Mouse (Mus musculus) retina, postnatal 1 day (tissue): Measurements from ENCODE around the gene Zmynd19.

ENCODE experiments used
- DNase-seq: peaks from one replicate; pipeline ENCODE4 v3.0.0-alpha.2; 2012

Gene Zmynd19

GRCm38 (mm10) chr2:24949421-24950188, at the start of gene Zmynd19:
TSS of gene Zmynd19 (plus strand) at chr2:24949792.
- DNase-seq = peak; percentile 98

DNA sequence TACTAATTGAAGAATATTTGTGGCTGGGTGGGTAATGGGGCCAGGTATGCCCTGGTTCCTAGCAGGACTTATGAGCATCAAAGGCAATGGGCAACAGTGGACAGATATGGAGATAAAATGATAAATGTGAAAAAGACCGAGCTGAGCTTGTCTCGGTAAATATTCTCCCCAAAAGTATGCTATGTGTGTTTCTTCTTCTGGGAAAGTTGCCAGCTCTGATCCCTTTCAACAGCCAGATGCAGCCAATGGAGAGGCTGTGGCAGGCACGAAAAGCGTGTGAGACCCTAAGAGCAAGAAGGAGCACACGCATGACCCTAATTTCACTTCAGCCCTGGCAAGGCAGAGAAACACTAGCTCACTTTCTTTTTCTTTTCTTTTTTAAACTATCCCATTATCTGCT, 48.5 kb upstream of the Zmynd19 start:
- no peak for DNase-seq

DNA sequence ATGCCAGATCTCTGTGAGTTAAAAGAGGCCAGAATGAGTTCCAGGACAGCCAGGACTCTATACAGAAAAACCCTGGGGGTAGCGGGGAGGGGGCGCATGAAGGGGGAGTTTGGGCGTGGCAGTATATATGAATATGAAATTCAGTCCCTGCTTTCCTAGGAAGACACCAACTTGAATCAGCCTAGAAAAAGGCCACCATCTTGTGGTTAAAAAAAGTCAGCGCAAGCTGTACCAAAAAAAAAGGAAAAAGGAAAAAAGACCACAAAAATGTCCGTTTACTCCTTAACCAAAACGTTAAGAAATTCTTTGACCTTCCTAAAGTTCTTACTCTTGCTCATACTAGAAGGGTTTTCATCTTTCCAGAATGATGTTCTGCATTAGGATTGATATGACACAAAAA, 46.6 kb upstream of the Zmynd19 start:
- no peak for DNase-seq

GRCm38 (mm10) chr2:24904823-24905652, 44.6 kb upstream of the Zmynd19 start:
- peak; percentile 90 for DNase-seq

DNA sequence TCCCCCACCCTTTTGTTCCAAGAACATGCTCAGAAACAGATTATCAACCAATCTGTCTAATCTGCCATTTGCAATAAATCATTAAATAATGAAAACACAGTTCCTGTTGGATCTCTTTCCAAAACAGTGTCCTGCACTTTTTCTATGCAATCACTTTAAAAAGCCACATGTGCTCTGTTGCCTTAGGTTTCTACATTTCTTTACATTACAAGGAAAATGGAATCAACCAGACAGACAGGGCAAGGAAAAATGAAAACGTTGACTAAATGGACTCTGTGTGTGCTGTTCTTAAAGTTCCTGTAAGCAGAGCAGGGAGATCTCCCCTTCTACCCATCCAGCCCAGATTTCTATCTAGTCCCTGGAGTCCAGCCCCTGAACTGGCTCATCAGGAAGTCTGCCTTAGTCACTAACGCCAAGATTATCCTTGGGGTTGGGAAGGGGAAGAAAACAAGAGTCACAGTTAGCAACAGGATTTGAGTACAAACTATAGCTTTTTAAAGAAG, 43.9 kb upstream of the Zmynd19 start:
- no peak for DNase-seq

GRCm38 (mm10) chr2:24910481-24910880, 39.1 kb upstream of the Zmynd19 start:
- DNase-seq = no peak

GRCm38 (mm10) chr2:24912189-24912588, 37.4 kb upstream of the Zmynd19 start:
- no peak for DNase-seq

- no peak for DNase-seq
Observed at GRCm38 (mm10) chr2:24912589-24912988, 37.0 kb upstream of the Zmynd19 start.

DNA sequence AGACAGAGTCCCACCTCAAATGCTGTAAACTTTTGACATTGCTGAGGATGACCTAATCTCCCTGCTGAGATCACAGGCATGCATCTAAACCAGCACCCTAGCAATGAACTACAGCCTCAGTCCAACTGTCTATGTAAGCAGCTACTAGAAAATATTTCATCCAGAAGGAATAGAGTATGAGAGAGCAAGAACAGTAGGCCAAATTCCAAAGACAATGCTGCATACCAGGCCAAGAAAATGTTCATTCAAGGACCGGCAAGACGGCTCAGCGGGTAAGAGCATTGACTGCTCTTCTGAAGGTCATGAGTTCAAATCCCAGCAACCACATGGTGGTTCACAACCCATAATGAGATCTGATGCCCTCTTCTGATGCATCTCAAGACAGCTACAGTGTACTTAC, 34.8 kb upstream of the Zmynd19 start:
- no peak for DNase-seq

DNA sequence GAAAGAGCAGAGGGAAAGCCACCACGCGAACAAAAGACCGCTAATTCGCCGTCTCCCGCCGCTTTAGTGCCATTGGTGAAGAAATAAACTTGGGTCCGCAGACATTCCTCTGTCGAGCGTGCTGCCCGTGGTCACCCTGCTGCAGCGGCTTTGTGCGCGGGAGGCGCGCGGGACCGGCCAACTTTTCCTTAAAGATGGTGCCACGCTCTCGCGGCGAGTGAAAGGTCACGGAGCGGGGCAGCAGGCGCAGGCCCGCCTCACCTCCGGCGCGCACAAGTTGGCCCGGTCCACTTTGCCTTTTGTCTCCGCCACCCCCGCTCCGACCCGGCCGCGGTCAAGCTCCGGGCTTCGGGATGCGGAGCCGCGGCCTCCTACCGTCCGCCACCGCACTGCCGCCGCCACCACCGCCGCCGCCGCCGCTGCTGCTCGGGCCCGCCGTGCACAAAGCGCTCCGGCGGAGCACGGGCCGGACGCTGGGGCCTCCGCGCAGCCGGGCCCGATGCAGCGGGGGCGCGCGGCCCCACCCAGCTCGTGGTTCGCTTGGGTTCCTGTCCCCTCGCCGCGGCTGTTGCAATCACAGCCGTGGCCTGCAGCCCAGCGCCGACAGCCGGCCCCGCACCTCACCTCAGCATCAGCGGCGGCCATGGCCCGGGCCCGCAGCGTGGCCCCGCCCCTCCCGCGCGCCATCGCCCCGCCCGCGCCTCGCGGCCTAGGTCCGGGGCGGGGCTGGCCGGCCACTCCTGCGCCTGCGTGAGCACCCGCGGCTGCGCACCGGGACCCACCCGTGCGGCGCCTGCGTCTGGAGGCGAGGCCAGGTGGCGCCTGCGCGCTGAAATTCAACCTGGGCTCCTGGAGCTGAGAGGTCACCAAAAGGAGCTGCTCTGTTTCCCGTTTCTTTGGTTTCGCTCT, 30.4 kb upstream of the Zmynd19 start, which contains the start of gene Ehmt1:
Gene Ehmt1, minus strand, starts transcription at position 685 of the 909 bp plus-strand sequence.
- peak; percentile 94 for DNase-seq

DNA sequence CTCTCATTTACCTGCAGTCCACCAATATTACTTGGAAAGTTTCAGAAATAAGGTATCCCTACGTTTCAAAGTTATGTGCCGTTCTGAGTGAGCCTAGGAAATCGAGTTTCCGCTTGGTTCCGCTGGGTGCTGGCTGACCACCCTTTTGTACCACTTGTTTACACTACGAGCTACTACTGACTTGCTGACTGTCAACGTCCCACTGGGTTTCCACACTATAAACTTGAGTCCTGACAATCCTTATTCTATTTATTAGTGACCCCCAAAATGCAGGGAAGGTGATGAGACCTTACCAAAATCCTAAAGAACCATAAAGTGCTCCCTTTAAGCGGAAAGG, 29.8 kb upstream of the Zmynd19 start:
- DNase-seq = no peak

- peak; percentile 51 for DNase-seq
Observed at GRCm38 (mm10) chr2:24923561-24923960, 26.0 kb upstream of the Zmynd19 start.

GRCm38 (mm10) chr2:24925284-24925683, 24.3 kb upstream of the Zmynd19 start:
- no peak for DNase-seq

- no peak for DNase-seq
Observed at GRCm38 (mm10) chr2:24926345-24926964, 23.1 kb upstream of the Zmynd19 start.

DNA sequence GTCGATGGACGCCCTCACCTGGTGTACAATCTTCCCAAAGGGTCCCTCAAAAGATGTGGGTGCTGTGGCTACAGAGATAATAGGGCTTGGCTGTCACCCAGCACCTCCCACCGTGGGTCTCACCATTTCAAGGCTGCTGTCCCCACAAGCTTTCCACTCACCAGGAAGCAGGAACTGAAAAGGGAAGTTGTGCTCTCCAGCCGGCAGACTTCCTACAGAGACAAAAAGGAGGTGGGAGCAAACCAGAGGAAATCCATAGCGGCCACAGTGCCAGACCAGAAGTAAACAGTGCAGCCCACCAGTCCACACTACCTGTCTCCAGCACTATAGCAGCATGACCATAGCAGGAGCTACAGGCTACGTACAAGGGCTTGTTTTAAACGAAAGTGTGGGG, 22.6 kb upstream of the Zmynd19 start:
- no peak for DNase-seq

GRCm38 (mm10) chr2:24927810-24928479, 21.6 kb upstream of the Zmynd19 start:
- DNase-seq = no peak

DNA sequence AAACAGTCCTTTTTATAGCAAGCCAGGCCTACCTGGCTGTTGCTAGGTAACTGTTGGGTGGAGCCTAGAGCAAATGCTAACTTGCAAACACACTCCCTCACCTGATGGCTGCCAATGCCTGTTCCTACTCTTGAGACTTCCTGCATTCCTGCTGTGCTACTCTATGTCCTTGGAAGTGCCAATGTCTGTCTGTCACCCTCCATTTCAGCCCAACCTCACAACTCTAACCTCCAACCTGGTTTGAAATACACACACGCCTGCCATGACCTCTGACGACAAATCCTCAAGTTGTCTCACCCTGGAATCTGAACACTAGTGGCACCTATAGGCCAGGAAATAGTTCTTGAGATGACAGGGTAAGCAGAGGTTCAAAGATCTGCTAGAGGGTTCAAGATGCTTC, 20.5 kb upstream of the Zmynd19 start:
- no peak for DNase-seq

DNA sequence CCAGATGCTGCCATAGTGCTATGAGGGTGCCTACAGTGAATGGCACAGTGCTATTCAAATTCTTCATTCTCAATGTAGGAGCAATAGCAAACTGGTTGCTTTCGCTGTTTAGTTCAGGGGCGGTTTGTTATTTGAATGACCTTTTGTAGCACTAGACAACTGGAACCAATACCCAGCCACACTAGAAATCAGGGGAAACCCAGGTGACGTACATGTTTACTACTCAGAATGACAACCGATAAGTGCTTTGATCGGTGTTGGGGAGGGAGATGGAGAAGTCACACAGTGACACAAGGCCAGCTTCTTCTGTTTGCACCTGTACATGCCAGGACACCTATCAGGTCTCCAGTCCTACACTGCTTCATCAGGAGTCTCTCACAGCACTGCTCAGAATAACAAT, 20.0 kb upstream of the Zmynd19 start:
- DNase-seq = no peak

GRCm38 (mm10) chr2:24934441-24934963, 15.1 kb upstream of the Zmynd19 start:
- DNase-seq = no peak

DNA sequence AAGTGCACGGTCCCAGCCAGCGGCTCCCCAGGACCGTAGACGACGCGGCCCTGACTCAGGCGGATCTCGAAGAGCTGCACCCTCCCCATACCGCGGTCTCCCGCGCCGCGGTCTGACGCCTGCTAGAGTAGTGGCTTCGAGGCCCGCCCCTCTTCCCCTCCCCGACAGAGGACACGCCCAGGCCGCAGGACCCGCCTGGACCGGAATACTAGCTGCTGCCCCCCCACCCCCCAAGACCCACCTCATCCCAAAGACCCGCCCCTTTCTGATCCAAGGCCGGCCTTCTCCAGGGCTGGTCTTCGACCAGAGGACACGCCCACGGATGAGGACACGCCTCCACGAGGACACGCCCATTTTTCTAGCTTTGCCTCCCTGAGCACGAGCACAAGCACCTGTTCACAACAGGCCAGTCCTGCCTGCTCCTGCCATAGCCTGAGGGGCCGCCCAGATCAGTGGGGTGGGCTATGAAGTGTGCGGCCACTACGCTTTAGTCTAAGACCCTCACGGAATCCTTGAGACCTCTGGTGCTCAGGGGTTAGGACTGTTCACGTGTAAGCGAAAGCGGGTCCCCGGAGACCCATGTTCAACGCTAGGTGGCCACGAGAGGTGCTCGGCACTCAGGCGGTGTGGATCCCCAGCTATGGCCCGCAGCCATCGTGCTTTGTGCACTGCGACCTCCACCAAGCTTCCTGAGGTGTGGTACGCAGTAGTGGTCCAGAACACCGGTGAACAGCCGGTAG, 14.4 kb upstream of the Zmynd19 start, which contains the start of gene Arrdc1:
Gene Arrdc1, minus strand, starts transcription at position 196 of the 740 bp plus-strand sequence.
- DNase-seq = peak; percentile 97

- DNase-seq = no peak
Observed at GRCm38 (mm10) chr2:24942092-24942491, 7.5 kb upstream of the Zmynd19 start.
